Mouse (Mus musculus) embryonic facial prominence, embryonic 15.5 days (tissue): Measurements from ENCODE around the gene Jup. TPM values are rescaled to one million over a fixed set of nuclear protein-coding genes. Genes with fewer than 3 reads are reported as not detected.
"Not testable (repeated sequence)": the region's sequence is repeated elsewhere in the genome, so short reads cannot be mapped to it uniquely, and the experiment has no call there.

ENCODE experiments used
- ATAC-seq: fragments of 200-750 bp; cut with Nextera tagmentation; 2 replicates; pipeline ENCODE4 v1.8.0; 2017; ENCODE audit warnings: low read depth, moderate TSS enrichment; ENCODE audit not compliant: insufficient number of reproducible peaks, low FRiP score, low TSS enrichment
- H3K27ac ChIP-seq: fragments of 300-500 bp; sonication (generic); replicated peaks from 2 replicates; pipeline ENCODE4 v1.5.1; 2015; ENCODE audit warnings: mild to moderate bottlenecking, inconsistent platforms
- H3K27me3 ChIP-seq: fragments of 300-500 bp; sonication (generic); 2 replicates; pipeline ENCODE4 v1.6.1; 2015; ENCODE audit warnings: inconsistent platforms
- H3K36me3 ChIP-seq: fragments of 300-500 bp; sonication (generic); 2 replicates; pipeline ENCODE4 v1.6.1; 2015; ENCODE audit warnings: mild to moderate bottlenecking, inconsistent platforms
- H3K4me1 ChIP-seq: fragments of 300-500 bp; sonication (generic); 2 replicates; pipeline ENCODE4 v1.6.1; 2015; ENCODE audit warnings: inconsistent platforms
- H3K4me2 ChIP-seq: fragments of 300-500 bp; sonication (generic); replicated peaks from 2 replicates; pipeline ENCODE4 v1.6.1; 2015; ENCODE audit warnings: mild to moderate bottlenecking, inconsistent platforms
- H3K4me3 ChIP-seq: fragments of 300-500 bp; sonication (generic); replicated peaks from 2 replicates; pipeline ENCODE4 v1.5.1; 2015; ENCODE audit warnings: mild to moderate bottlenecking, inconsistent platforms
- H3K9ac ChIP-seq: fragments of 300-500 bp; sonication (generic); 2 replicates; pipeline ENCODE4 v1.6.1; 2015; ENCODE audit warnings: inconsistent platforms
- H3K9me3 ChIP-seq: fragments of 300-500 bp; sonication (generic); replicated peaks from 2 replicates; pipeline ENCODE4 v1.6.1; 2016; ENCODE audit warnings: inconsistent platforms
- WGBS: fragments of 180-500 bp; shearing (Covaris S2); methylation state at CpG from one replicate; pipeline ENCODE4 v1.1.7; 2015; 5-methylcytosine and 5-hydroxymethylcytosine counted together
- microRNA-seq: library from miRNA; unstranded; fragments of <30 nt; microRNA quantifications from one replicate; pipeline ENCODE4, GENCODE M21; 2016; ENCODE audit warnings: borderline number of aligned reads
- polyA plus RNA-seq: library from polyadenylated mRNA; unstranded; fragments of >200 nt; fragmentation: Nextera tagmentation; extraction: Ambion mirVana; gene quantifications from 2 replicates; pipeline ENCODE4 v1.2.1, GENCODE M21; 2015

Jup gene
- polyA plus RNA-seq, 1 experiment from 2014 or later: 256 TPM

DNA sequence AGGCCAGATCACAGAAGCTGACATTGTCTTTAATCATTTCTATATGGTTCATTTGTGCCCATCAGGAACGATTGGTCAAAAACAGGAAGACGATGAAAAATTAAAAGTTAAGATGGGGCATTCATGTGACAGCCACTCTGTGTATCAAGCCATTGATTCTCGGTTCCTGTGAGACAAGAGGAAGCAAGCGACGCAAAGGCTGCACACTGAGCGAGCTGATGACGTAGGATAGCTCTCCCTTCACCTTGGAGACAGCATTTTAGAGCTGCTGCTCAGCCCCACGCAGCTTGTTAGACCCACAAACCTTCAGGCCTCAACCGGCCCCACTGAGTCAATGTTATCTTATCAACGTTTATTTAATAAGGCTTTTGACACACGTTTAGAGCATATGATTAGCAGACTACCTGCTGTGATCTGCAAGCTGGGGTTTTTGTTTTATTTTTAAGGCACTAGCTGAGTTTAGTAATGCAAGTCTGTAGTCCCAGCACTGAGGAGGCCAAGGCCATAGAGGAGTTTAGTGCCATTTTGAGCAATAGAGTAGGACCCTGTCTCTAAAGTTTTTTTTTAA is 72.4 kb downstream of the Jup start:
- H3K9ac ChIP-seq: no peak overlapping the region
- H3K9me3 ChIP-seq: no peaks in the 10 kb centered on the region
- 85% methylated on average over 11 of the region's 11 CpGs for WGBS
- H3K4me3 ChIP-seq: no peak overlapping the region
- no peak overlapping the region for H3K27ac ChIP-seq
- ATAC-seq: no peak
- H3K27me3 ChIP-seq: no peaks in the 10 kb centered on the region
- H3K4me2 ChIP-seq: no peak overlapping the region
- peaks cover 16% of the 10 kb centered on the region for H3K36me3 ChIP-seq
- peaks cover 3% of the 10 kb centered on the region for H3K4me1 ChIP-seq

DNA sequence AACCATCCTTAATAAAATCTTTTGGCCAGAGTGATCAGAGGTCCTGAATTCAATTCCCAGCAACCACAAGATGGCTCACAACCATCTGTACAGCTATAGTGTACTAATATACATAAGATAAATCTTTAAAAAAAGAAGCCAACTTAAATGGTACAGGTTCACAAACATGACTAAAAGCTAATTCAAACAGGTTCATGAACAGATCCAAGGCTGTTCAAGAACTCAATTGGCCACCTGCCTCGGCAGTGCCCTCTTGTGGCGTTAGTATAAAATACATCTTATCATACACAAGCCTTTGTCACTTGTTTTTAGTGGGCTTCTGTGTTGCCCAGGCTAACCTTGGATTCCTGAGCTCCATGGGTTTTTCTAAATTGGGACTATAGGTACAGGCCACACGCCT is 74.0 kb downstream of the Jup start:
- 19% methylated on average over 3 of the region's 3 CpGs for WGBS
- Histone ChIP-seq H3K27me3 (no peaks in the 10 kb centered on the region), H3K9me3 (no peaks in the 10 kb centered on the region), H3K4me1 (peaks cover 6% of the 10 kb centered on the region), H3K9ac (no peak overlapping the region), H3K36me3 (peaks cover 16% of the 10 kb centered on the region), H3K27ac (no peak overlapping the region), H3K4me3 (no peak overlapping the region), H3K4me2 (no peak overlapping the region)
- no peak for ATAC-seq

DNA sequence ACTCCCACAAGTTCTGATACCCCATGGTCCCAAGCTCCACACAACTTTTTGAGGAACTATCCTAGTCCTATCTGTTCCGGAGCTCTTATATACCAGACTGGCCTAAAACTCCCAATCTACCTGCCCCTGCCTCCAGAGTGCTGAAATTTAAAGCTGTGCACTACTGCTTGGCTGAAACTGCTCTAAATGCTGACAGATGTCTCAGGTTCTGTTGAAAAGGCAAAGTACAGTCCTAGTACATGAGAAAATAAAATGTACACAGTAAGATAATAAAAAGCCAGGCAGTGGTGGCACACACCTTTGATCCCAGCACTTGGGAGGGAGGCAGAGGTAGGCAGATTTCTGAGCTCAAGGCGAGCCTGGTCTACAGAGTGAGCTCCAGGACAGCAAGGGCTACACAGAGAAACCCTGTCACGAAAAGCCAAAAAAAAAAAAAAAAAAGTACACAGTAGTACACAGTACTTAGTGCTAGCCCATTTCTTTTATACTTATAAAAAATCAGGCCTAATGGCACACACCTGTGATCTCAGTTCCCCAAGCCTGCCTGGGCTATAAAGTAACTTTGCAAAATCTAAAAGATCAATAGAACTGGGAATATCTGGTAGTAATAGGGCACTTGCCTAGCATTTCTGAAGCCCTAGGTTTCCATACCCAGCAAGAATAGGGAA is 74.8 kb downstream of the Jup start:
- Histone ChIP-seq H3K4me1 (peaks cover 6% of the 10 kb centered on the region), H3K27ac (no peak overlapping the region), H3K4me3 (no peak overlapping the region), H3K27me3 (no peaks in the 10 kb centered on the region), H3K4me2 (no peak overlapping the region), H3K9ac (no peak overlapping the region), H3K36me3 (peaks cover 16% of the 10 kb centered on the region), H3K9me3 (no peaks in the 10 kb centered on the region)
- ATAC-seq: no peak
- WGBS: 68% methylated on average over 3 of the region's 3 CpGs

DNA sequence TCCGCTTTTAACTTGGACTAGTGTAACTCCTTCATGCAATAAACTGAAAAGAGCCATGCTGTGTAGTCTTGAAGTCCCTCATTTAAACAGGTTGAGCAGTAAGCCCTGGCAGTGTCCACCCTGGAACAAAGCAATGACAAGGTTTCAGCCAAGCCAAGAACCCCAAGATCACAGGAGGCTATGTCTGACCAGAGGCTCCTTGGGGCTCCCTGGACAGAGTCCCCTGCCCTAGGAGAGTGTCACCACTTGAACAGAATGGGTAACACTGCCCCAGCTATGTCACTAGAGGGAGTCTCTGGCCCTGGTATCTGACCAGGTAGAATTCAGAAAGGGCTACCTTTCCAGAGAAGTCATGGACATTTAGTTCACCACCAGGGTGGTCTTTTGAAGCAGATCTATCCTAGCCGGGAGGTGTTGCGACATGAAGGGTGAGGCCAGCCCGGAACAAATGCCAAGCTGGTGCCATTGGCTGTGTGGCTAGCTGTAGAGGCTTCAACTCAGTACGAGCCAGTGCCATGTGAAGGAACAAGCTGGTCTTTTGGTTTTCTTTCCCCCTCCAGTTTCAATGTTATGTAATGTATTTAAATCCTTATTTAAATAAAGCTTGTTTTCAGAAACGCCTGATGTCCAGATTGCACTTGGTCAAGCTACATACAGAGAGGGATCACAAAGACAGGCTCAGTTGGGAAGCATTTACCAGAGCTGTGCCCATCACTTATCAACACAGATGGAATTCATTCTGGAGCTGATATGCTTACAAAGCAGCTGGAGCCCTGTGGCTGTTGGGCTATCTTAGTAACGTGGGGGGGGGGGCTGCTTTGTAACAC is 75.9 kb downstream of the Jup start:
- ATAC-seq, H3K4me2 ChIP-seq: not testable (repeated sequence)

DNA sequence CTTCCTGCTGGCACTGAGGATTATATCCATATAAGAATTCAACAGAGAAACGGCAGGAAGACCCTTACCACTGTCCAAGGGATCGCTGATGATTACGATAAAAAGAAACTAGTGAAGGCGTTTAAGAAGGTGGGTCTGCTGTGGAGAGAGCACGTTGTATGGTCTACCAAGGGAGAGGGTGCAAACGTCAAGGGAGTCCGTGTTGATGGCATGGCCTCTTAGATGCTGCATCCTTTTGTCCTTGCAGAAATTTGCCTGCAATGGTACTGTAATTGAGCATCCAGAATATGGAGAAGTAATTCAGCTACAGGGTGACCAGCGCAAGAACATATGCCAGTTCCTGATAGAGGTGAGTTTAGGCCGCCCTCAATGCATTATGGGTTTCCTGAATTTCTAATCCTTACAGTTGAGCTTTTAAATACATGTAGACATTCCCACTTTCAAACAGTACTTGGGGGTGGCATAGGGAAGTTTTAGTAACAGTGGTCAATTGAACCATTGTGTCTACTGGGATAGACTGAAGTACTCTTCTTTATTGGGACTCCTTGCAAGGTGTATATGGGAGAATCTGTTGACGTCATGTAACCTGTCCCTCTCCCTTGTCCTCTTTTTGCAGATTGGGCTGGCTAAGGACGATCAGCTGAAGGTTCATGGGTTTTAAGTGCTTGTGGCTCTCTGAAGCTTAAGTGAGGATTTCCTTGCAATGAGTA is 76.7 kb downstream of the Jup start:
- H3K4me1 ChIP-seq, H3K27me3 ChIP-seq, ATAC-seq, H3K9me3 ChIP-seq: not testable (repeated sequence)
- Histone ChIP-seq H3K4me3 (peak overlapping the region; percentile 79), H3K27ac (peak overlapping the region; percentile 100), H3K9ac (peak overlapping the region; percentile 99), H3K4me2 (peak overlapping the region; percentile 66), H3K36me3 (peaks cover 16% of the 10 kb centered on the region)
- WGBS: 17% methylated on average over 11 of the region's 11 CpGs

More for the DNA sequence above, 75.9 kb downstream of the Jup start:
- not testable (repeated sequence) for H3K27me3 ChIP-seq, H3K4me1 ChIP-seq, H3K4me3 ChIP-seq, H3K9ac ChIP-seq, H3K27ac ChIP-seq, H3K9me3 ChIP-seq
- H3K36me3 ChIP-seq: peaks cover 16% of the 10 kb centered on the region
- WGBS: 78% methylated on average over 7 of the region's 7 CpGs

DNA sequence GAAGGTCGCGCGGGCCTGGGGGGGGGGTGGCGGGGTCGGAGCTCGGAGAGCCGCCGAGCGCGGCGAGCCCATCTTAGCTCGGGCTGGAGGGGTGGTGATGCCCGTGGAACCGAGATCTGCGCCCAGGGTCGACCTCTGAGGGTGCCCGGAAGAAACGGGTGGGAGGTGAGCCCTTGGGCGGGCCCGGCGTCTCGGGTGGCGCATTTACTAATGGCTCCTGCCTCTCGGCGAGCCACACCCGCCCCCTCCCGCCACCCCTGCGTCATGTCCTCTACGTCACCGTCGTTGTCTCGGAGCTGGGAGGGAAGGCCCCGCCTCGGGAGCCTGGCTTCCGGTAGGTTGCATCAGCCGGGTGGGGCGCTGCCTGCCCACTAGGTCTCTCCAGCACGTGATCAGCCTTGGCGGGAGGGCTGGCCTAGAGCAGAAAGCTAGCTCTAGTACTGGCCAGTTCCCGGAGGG is 77.4 kb downstream of the Jup start:
- ATAC-seq: peak; percentile 91
- Histone ChIP-seq H3K36me3 (peaks cover 16% of the 10 kb centered on the region), H3K27me3 (no peaks in the 10 kb centered on the region), H3K4me1 (peaks cover 6% of the 10 kb centered on the region), H3K27ac (peak overlapping the region; percentile 100), H3K4me2 (peak overlapping the region; percentile 66), H3K9ac (peak overlapping the region; percentile 99), H3K9me3 (no peaks in the 10 kb centered on the region), H3K4me3 (peak overlapping the region; percentile 79)
- 0% methylated on average over 33 of the region's 40 CpGs for WGBS

DNA sequence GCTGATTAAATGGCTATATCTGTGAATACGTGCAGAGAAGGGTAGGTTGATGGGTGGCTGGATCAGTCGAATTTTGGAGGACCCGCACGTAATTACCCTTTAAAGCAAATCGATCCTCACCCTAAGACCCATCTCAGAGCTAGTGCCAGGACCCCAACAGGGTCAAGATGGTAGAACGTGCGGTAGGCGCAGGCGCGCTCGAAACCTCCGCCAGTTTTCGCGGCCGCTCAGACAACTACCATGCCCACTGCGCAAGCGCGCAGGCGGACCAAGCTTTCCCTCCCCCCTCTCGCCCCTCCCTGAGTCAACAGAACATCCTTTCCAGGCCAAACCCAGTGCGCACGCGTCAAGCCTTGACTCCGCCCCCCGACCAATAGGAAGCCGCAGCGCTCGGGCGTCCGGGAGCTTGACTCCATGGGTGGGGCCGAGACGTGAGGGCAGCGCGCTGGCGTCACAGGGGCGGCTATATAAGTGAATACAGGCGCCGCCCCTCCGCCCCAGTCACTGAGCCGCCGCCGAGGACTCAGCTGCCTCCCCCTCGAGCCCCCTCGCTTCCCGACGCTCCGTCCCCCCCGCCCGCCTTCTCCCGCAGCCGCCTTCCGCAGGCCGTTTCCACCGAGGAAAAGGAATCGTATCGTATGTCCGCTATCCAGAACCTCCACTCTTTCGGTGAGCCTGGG is 77.9 kb downstream of the Jup start, which contains the start of gene Eif1:
Eif1 (plus strand) TSS at position 394 of the 680 bp plus-strand sequence.
- H3K4me3 ChIP-seq: peak within 1 kb of the TSS; percentile 79
- H3K4me2 ChIP-seq: peak within 1 kb of the TSS; percentile 66
- peak; percentile 93 for ATAC-seq
- no peaks in the 10 kb centered on the region for H3K27me3 ChIP-seq
- WGBS: under 1% methylated on average over 58 of the region's 58 CpGs
- H3K9me3 ChIP-seq: no peaks in the 10 kb centered on the region
- peaks cover 16% of the 10 kb centered on the region for H3K36me3 ChIP-seq
- peak within 1 kb of the TSS; percentile 99 for H3K9ac ChIP-seq
- H3K27ac ChIP-seq: peak within 1 kb of the TSS; percentile 100
- H3K4me1 ChIP-seq: peaks cover 6% of the 10 kb centered on the region

Small RNA genes within 50 kb of the gene (microRNA-seq; reads per million reads assigned to microRNA genes)
- not detected for gene Gm27374

Other genes starting within 250 kb of the Jup start
- 227 and 305 TPM in 2 replicates for gene Krt19, start 249.1 kb downstream of the Jup start, polyA plus RNA-seq
- gene Krt9, start 204.5 kb downstream of the Jup start, polyA plus RNA-seq: not detected in 2 replicates
- 1,122 and 1,244 TPM in 2 replicates for gene Krt14, start 190.2 kb downstream of the Jup start, polyA plus RNA-seq
- gene Krt16, start 148.9 kb downstream of the Jup start, polyA plus RNA-seq: 6.9 and 7.0 TPM in 2 replicates
- gene Krt17, start 136.7 kb downstream of the Jup start, polyA plus RNA-seq: 399 and 504 TPM in 2 replicates
- gene Krt42, start 127.9 kb downstream of the Jup start, polyA plus RNA-seq: 0.25 and 0.37 TPM in 2 replicates
- gene Eif1, start 77.9 kb downstream of the Jup start, polyA plus RNA-seq: 1,638 and 1,748 TPM in 2 replicates
- gene Gast, start 63.4 kb downstream of the Jup start, polyA plus RNA-seq: 6.0 and 6.7 TPM in 2 replicates
- gene Hap1, start 41.6 kb downstream of the Jup start, polyA plus RNA-seq: 7.0 and 10.6 TPM in 2 replicates
- 89.9 and 91.1 TPM in 2 replicates for gene P3h4, start 17.1 kb upstream of the Jup start, polyA plus RNA-seq
- gene Fkbp10, start 17.9 kb upstream of the Jup start, polyA plus RNA-seq: 212 TPM in 2 replicates
- gene Nt5c3b, start 44.0 kb upstream of the Jup start, polyA plus RNA-seq: 134 and 135 TPM in 2 replicates
- 1.1 and 1.2 TPM in 2 replicates for gene Klhl10, start 44.2 kb upstream of the Jup start, polyA plus RNA-seq
- gene Klhl11, start 75.0 kb upstream of the Jup start, polyA plus RNA-seq: 8.2 and 9.9 TPM in 2 replicates
- gene Acly, start 130.2 kb upstream of the Jup start, polyA plus RNA-seq: 137 and 152 TPM in 2 replicates
- gene Ttc25, start 147.8 kb upstream of the Jup start, polyA plus RNA-seq: 3.9 and 6.0 TPM in 2 replicates
- gene Cnp, start 177.1 kb upstream of the Jup start, polyA plus RNA-seq: 32.0 and 33.9 TPM in 2 replicates
- 74.6 and 75.5 TPM in 2 replicates for gene Nkiras2, start 221.5 kb upstream of the Jup start, polyA plus RNA-seq
- gene Dnajc7, start 222.4 kb upstream of the Jup start, polyA plus RNA-seq: 242 and 256 TPM in 2 replicates